Mouse (Mus musculus) olfactory bulb, adult 2 months (tissue): ENCODE measurements around the gene Spata1.

Experiments used
- CTCF ChIP-seq: fragments of 200-500 bp; IDR thresholded peaks from 2 replicates; pipeline ENCODE4 v1.5.1; 2012; ENCODE audit warnings: low read depth, mild to moderate bottlenecking, low read length, moderate library complexity; ENCODE audit not compliant: insufficient read depth
- POLR2A ChIP-seq: fragments of 200-500 bp; IDR thresholded peaks from 2 replicates; pipeline ENCODE4 v1.6.1; 2012; ENCODE audit warnings: mild to moderate bottlenecking, low read depth, low read length, moderate library complexity; ENCODE audit not compliant: insufficient read depth

GRCm38 (mm10) chr3:146424306-146424900, 75.2 kb downstream of the Spata1 start:
- TF ChIP-seq POLR2A (no peak), CTCF (no peak)
